Mouse (Mus musculus): ENCODE data around the gene Tcp1. TPM values are rescaled to one million over a fixed set of nuclear protein-coding genes. Genes with fewer than 3 reads are reported as not detected.
"Not testable (repeated sequence)": the region's sequence is repeated elsewhere in the genome, so short reads cannot be mapped to it uniquely, and the experiment has no call there.

Tcp1 gene
- total RNA-seq, 1 experiment from 2014 or later = 1,091 TPM

DNA sequence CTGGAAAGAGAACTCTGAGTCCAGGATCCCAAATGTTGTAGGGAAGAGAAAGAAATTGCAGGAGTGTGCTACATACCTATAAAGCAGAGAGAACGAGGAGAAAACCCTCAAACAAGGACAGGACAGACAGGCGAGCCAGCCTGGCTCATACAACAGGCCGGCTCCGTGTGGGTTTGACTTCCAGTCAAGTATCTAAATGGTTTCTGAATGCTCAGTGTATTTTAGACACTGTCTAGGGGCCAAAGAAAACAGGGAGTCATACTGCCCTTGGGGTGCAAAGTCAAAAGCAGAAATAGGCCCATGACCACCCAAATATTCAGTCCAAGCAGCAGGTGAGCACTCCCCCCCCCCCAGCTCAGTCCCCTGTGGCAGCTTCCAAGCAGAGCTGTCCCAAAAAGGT, 9.7 kb upstream of the Tcp1 start:
- ATAC-seq (replicated peaks in 1 of 2; ENCODE audit: insufficient read depth in 1 of 2, low FRiP score in 2 of 2, low TSS enrichment in 1 of 2, low read depth in 1 of 2, poor library complexity in 2 of 2, severe bottlenecking in 2 of 2) = no peak

DNA sequence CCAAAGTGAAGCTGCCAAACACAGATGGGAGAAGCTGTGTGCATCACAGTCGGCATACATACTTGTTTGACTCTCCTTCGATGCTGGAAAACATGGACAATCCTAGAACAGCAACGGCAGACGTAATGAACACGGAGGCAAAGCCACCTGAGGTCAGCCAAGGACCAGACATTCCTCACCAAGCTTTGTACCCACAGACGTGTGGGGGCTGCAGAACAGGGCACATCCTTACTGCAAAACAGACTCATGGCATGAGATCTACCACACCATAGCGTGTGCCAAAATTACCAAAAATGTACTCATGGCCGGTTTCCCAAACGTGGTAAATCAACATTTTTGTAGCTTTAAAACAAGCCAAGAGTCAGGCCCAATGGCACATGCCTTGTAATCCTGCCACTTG, 9.1 kb upstream of the Tcp1 start:
- ATAC-seq (replicated peaks in 1 of 2; ENCODE audit: insufficient read depth in 1 of 2, low FRiP score in 2 of 2, low TSS enrichment in 1 of 2, low read depth in 1 of 2, poor library complexity in 2 of 2, severe bottlenecking in 2 of 2) = no peak

GRCm38 (mm10) chr17:12909361-12910280, 5.9 kb upstream of the Tcp1 start, which contains the start of gene Pnldc1:
Gene Pnldc1 (minus strand): TSS chr17:12910230.
- ATAC-seq (replicated peaks in 1 of 2; ENCODE audit: insufficient read depth in 1 of 2, low FRiP score in 2 of 2, low TSS enrichment in 1 of 2, low read depth in 1 of 2, poor library complexity in 2 of 2, severe bottlenecking in 2 of 2) = no peak

GRCm38 (mm10) chr17:12910391-12910790, 5.1 kb upstream of the Tcp1 start:
- no peak for ATAC-seq (replicated peaks in 1 of 2; ENCODE audit: insufficient read depth in 1 of 2, low FRiP score in 2 of 2, low TSS enrichment in 1 of 2, low read depth in 1 of 2, poor library complexity in 2 of 2, severe bottlenecking in 2 of 2)

GRCm38 (mm10) chr17:12915881-12916583, 531 bp downstream of the Tcp1 start, which contains the start of gene Mrpl18:
Gene Mrpl18 (minus strand): TSS chr17:12916345.
- peak; percentile 97 to 98 for ATAC-seq (replicated peaks in 1 of 2; ENCODE audit: insufficient read depth in 1 of 2, low FRiP score in 2 of 2, low TSS enrichment in 1 of 2, low read depth in 1 of 2, poor library complexity in 2 of 2, severe bottlenecking in 2 of 2)

DNA sequence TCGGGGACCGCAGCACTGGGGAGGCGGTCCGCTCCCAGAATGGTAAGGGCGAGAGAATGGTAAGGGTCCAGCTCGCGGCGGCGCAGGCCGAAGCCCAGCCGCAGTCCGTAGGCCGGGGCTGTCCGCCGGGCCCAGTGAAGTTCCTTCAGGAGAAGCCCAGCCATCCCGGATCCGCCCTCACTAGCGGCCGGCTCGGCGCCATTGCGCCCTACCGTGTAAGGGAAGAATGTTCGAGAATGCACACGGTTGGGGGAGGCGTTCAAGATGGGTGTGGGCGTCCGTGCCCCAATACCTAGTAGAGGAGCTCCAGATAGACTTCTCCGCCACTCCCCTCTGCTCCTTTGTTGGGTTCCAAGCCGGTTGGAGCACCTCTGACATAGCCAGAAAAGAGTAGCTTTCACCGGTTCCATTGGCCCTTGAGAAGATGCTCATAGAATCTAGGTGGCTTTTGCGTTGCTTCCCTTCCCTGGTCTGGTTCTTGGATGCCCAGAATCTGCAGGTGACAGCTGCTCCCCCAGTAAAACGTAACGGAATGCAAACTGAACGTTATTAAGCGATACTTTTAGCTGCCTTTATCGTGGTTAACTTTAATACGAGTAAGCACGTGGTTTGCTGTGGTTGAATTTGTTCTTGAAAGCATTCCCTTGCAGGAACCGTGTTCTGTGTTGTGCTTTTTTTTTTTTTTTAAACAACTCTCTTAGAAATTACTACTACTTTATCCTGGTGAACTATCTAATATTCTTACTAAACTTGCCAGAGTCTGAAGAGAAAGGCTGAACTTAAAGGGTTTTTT, 1.3 kb downstream of the Tcp1 start:
- ATAC-seq (replicated peaks in 1 of 2; ENCODE audit: insufficient read depth in 1 of 2, low FRiP score in 2 of 2, low TSS enrichment in 1 of 2, low read depth in 1 of 2, poor library complexity in 2 of 2, severe bottlenecking in 2 of 2) = peak in 1 of 2 experiments; percentile 36; a peak in 2 of 4 replicates

- no peak for ATAC-seq (replicated peaks in 1 of 2; ENCODE audit: insufficient read depth in 1 of 2, low FRiP score in 2 of 2, low TSS enrichment in 1 of 2, low read depth in 1 of 2, poor library complexity in 2 of 2, severe bottlenecking in 2 of 2)
Observed at GRCm38 (mm10) chr17:12921073-12921472, 5.6 kb downstream of the Tcp1 start.

DNA sequence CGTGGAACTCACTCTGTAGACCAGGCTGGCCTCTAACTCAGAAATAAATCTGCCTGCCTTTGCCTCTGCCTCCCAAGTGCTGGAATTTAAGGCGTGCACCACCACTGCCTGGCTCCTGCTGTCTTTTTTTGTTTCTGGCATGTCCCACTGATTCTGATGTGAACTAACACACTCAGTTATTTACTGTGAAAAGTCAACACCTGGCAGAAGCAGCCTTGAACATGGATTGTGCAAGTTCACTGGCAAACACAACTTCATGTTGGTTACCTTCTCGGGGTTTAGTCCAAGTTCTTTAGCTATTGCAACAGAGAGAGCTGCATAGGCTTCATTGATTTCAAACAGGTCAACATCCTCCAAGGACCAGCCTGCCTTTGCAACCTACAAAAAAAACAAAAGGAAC, 9.5 kb downstream of the Tcp1 start:
- ATAC-seq (replicated peaks in 1 of 2; ENCODE audit: insufficient read depth in 1 of 2, low FRiP score in 2 of 2, low TSS enrichment in 1 of 2, low read depth in 1 of 2, poor library complexity in 2 of 2, severe bottlenecking in 2 of 2) = no peak

- no peak for ATAC-seq (replicated peaks in 1 of 2; ENCODE audit: insufficient read depth in 1 of 2, low FRiP score in 2 of 2, low TSS enrichment in 1 of 2, low read depth in 1 of 2, poor library complexity in 2 of 2, severe bottlenecking in 2 of 2)
Observed at GRCm38 (mm10) chr17:12925703-12926180, 10.2 kb downstream of the Tcp1 start.

DNA sequence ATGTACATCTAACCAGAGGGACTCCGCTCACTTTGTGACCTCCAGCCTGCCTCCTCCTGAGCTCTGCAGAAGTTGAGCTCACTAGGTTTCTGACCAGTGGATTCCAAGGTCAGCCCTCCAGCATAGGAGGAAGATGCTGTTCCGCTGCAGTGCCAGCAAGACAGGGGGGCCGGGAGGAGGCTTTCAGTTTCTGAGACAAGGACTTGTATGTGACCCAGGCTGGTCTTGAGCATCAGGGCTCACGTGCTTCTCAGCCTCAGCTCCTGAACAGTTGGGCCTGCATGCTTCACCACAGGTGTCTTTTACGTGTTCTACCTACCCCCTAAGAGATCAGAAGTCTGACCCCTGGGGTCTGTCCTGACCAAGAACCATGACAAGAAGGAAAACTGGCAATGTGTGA, 16.1 kb downstream of the Tcp1 start:
- not testable (repeated sequence) for ATAC-seq (replicated peaks in 1 of 2; ENCODE audit: insufficient read depth in 1 of 2, low FRiP score in 2 of 2, low TSS enrichment in 1 of 2, low read depth in 1 of 2, poor library complexity in 2 of 2, severe bottlenecking in 2 of 2)

DNA sequence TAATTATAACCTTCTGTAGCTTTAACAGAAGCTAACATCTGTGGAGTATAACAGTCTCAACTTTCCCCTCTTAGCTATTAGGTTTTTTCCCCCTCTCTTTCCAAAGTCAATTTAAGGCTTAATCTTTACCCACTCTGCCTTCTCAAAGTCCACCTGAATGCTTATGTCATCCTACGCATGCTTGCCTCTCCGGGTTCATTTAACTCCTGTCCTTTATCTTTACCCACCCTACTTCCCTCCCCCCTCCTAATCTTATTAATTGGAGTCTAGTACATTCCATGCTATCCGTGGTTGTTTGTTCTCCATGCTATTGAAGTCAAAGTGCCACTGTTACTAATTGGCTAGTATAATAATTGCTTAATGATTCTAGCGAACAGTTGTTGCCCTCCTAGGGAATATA, 20.2 kb downstream of the Tcp1 start:
- ATAC-seq (replicated peaks in 1 of 2; ENCODE audit: insufficient read depth in 1 of 2, low FRiP score in 2 of 2, low TSS enrichment in 1 of 2, low read depth in 1 of 2, poor library complexity in 2 of 2, severe bottlenecking in 2 of 2) = no peak

GRCm38 (mm10) chr17:12937412-12937970, 22.0 kb downstream of the Tcp1 start:
- no peak for ATAC-seq (replicated peaks in 1 of 2; ENCODE audit: insufficient read depth in 1 of 2, low FRiP score in 2 of 2, low TSS enrichment in 1 of 2, low read depth in 1 of 2, poor library complexity in 2 of 2, severe bottlenecking in 2 of 2)

GRCm38 (mm10) chr17:12938077-12938476, 22.6 kb downstream of the Tcp1 start:
- ATAC-seq (replicated peaks in 1 of 2; ENCODE audit: insufficient read depth in 1 of 2, low FRiP score in 2 of 2, low TSS enrichment in 1 of 2, low read depth in 1 of 2, poor library complexity in 2 of 2, severe bottlenecking in 2 of 2) = no peak

- ATAC-seq (replicated peaks in 1 of 2; ENCODE audit: insufficient read depth in 1 of 2, low FRiP score in 2 of 2, low TSS enrichment in 1 of 2, low read depth in 1 of 2, poor library complexity in 2 of 2, severe bottlenecking in 2 of 2) = 0 out of 4 replicates have a peak, but pooled peaks of 1 of the 2 experiments have one; percentile 18
Observed at GRCm38 (mm10) chr17:12939377-12940148, 24.1 kb downstream of the Tcp1 start.

GRCm38 (mm10) chr17:12940151-12940805, 24.8 kb downstream of the Tcp1 start, which contains the start of gene Acat3:
Gene Acat3 (minus strand): TSS chr17:12940600.
- peak; percentile 51 to 58 for ATAC-seq (replicated peaks in 1 of 2; ENCODE audit: insufficient read depth in 1 of 2, low FRiP score in 2 of 2, low TSS enrichment in 1 of 2, low read depth in 1 of 2, poor library complexity in 2 of 2, severe bottlenecking in 2 of 2)

All from hematopoietic stem cell, adult 5-6 weeks (primary cell).